ENCODE assay signal across 9 mouse cellular contexts in the genomic region with DNA sequence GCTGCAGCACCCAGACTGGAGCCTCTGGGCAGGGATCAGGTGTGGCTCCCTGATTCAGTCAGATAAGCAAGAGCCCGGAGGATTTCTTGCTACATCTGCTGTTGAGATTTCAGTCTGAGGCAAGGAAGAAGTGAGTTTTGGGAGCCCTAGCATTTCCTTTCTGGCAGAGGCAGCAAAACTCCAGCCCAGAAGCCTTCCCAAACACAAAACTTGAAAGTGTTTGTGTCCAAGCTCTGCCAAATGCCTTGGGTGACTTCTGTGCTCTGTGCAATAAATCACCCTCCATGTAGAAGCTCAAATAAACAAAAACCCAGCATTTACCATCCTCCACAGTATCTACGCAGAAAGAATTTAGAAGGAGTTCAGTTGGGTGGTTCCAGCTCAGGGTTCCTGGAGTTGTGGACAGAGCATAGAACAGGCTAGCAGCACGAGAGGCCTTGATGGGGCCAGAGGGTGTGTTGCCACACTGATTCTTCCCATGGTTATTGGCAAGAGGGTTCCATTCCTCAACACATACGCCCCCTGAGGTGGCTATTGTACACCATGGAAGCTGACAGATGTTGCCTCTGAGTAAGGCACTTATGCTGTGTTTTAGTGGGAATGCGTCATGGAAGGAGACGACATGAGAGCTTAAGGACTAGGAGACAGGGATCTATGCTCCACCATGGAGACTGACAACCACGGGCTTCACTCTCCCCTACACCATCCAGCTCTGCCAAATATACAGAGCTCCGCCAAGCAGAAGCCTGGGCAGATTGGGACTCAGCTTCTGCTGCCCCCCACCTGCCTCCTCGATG.
A peak's percentile ranks its signal among the peaks of the same experiment; 100 is the strongest.
DNase-seq lines count a peak whose midpoint lies in the region; TF ChIP-seq lines count a peak whose summit lies in the region.
"Had no signal": no experiment of that assay in that cellular context is flagged by ENCODE, and none has a peak within 500 bp of the region (broad histone marks: within the 10 kb centered on the region; RNA-seq: fewer than 3 reads in every experiment).

No protein-coding gene starts in this region.

- 52% methylated on average over 9 of the region's 9 CpGs for WGBS in lung, adult 2 months
- 76% methylated on average over 9 of the region's 9 CpGs for WGBS in small intestine, adult 2 months

- peak; percentile 42 for DNase-seq in adrenal gland, postnatal 10 days
- DNase-seq in adrenal gland, adult 8-10 months = no peak
- peak; percentile 47 to 55 for DNase-seq in lung, adult 18-20 months
- no peak for DNase-seq in lung, adult 2 months
- DNase-seq in kidney, postnatal 14 days = peak; percentile 77
- no peak for DNase-seq in thymus, postnatal 4 days
- no peak for DNase-seq in urinary bladder, postnatal 10 days (ENCODE audit: low spot score)
- DNase-seq: cerebellum, postnatal 36 days had no signal

- no peak for TF ChIP-seq POLR2A in lung, adult 2 months (IDR thresholded peaks at IDR 0.05; ENCODE audit: borderline replicate concordance, extremely low read depth, low read depth, low read length)
- no peak for TF ChIP-seq POLR2A in small intestine, adult 2 months (IDR thresholded peaks at IDR 0.05; ENCODE audit: low read depth, low read length)

- TF ChIP-seq CTCF in lung, adult 2 months (IDR thresholded peaks at IDR 0.05; ENCODE audit: insufficient read depth, low read length) = no peak
- TF ChIP-seq CTCF in small intestine, adult 2 months (IDR thresholded peaks at IDR 0.05; ENCODE audit: extremely low read depth, insufficient read length, insufficient replicate concordance, low read depth, low read length) = no peak

- no peak overlapping the region for H3K4me3 ChIP-seq in lung, adult 2 months (replicated peaks; ENCODE audit: extremely low read depth, low read depth, low read length)
- H3K4me3 ChIP-seq in small intestine, adult 2 months (ENCODE audit: low read depth, low read length) = no peak overlapping the region

- peaks cover 20% of the 10 kb centered on the region for H3K4me1 ChIP-seq in lung, adult 2 months (ENCODE audit: control insufficient read depth, insufficient read depth, low read length)
- H3K4me1 ChIP-seq in small intestine, adult 2 months (ENCODE audit: control insufficient read depth, insufficient read depth, insufficient read length, low read length) = peaks cover 6% of the 10 kb centered on the region; the same call in 1 of the 2 replicates

- H3K27ac ChIP-seq in small intestine, adult 2 months (ENCODE audit: insufficient read depth, low read depth, low read length) = peak overlapping the region; percentile 58

- no peaks in the 10 kb centered on the region for H3K36me3 ChIP-seq in small intestine, adult 2 months (ENCODE audit: control insufficient read depth, insufficient read depth, low read length)

- H3K27me3 ChIP-seq in small intestine, adult 2 months (ENCODE audit: control insufficient read depth, insufficient read depth, low read length) = no peaks in the 10 kb centered on the region

Comparison
In these comparisons a context has a peak if more than half of its experiments do, and no peak if none do; other contexts are left out.
1. DNase-seq: peak in adrenal gland, postnatal 10 days (single experiment), lung, adult 18-20 months (2 of 2) and kidney, postnatal 14 days (single experiment); none in adrenal gland, adult 8-10 months (single experiment), lung, adult 2 months (single experiment), thymus, postnatal 4 days (single experiment) and urinary bladder, postnatal 10 days (single experiment).